Mouse (Mus musculus): Measurements from ENCODE around the gene Dab2ip. TPM values are rescaled to one million over a fixed set of nuclear protein-coding genes. Genes with fewer than 3 reads are reported as not detected.

The Dab2ip gene
- polyA plus RNA-seq, 1 experiment from 2014 or later, result 49.0 TPM

DNA sequence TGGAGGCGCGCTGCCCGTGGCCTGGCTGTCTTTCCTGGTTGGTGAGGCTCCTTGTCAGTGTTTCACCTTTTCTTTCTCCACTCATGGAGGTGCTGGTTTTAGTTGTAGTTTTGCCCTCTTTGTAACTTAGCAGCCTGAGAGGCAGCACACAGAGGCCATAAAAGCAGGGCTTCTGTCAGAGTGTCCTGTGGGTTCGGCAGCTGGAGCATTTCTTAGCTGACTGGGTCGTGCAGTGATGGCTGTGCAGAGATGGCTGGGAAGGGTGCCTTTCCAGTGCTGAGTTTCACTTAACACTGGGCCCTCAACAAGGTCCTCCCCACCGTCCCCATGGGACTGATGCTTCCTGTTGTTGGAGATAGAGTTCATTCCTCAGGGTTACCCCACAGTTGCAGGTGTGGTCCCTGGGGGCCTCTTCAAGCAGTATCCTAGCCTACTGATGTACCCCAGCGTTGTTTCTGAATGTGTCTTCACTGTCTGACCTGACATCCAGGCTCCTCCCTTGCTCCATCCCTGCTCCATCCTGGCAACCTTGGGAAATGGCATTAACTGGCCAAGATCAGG, 179.5 kb downstream of the Dab2ip start:
- H3K4me1 ChIP-seq (ENCODE audit: control insufficient read depth, insufficient read depth, low read length), result peaks cover 9% of the 10 kb centered on the region; the same call in 1 of the 2 replicates
- no peaks in the 10 kb centered on the region for H3K36me3 ChIP-seq (ENCODE audit: control insufficient read depth, insufficient read depth, low read length)
- ATAC-seq (replicated peaks; ENCODE audit: insufficient number of reproducible peaks, low FRiP score, low TSS enrichment), result no peak
- no peaks in the 10 kb centered on the region for H3K27me3 ChIP-seq (ENCODE audit: control insufficient read depth, insufficient read depth, low read length)
- no peak overlapping the region for H3K9ac ChIP-seq (ENCODE audit: low read depth, low read length)
- H3K27ac ChIP-seq (ENCODE audit: low read depth, low read length), result no peak overlapping the region
- no peaks in the 10 kb centered on the region for H3K9me3 ChIP-seq (replicated peaks; ENCODE audit: control insufficient read depth, low read length)
- WGBS (ENCODE audit: insufficient replicate concordance), result 72% methylated on average over 7 of the region's 7 CpGs
- H3K4me3 ChIP-seq (ENCODE audit: low read depth, low read length), result no peak overlapping the region
- no peak overlapping the region for H3K4me2 ChIP-seq

DNA sequence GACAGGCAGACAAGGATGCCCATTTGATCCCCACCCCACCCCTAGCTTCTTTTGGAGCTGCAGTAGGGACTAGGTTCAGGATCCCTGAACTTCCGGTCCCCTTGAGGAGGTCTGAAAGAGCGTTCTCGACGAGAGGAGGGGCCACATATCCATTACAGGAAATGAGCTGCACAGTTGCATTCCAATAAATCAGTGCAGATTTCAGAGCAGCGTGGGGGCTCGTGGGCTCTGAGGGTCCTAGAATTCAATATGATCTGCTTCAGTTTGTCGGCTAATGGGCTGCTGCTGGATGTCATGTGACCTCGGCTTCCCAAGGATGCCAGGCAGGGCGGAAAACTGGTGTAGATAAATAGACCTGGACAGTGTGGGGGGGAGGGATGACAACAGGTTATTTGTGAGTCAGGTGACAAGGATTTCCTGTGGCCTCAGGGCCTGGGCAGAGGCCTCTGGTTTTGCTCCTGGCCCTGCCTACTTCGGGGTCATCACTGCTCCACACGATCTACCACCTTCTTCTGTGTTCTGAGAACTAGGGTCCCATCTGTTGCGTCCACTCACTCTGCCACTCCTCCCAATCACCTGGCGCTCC, 181.7 kb downstream of the Dab2ip start:
- no peak for ATAC-seq (replicated peaks; ENCODE audit: insufficient number of reproducible peaks, low FRiP score, low TSS enrichment)
- Histone ChIP-seq H3K27ac (ENCODE audit: low read depth, low read length) (no peak overlapping the region), H3K4me2 (no peak overlapping the region), H3K36me3 (ENCODE audit: control insufficient read depth, insufficient read depth, low read length) (no peaks in the 10 kb centered on the region), H3K9ac (ENCODE audit: low read depth, low read length) (no peak overlapping the region), H3K4me1 (ENCODE audit: control insufficient read depth, insufficient read depth, low read length) (peaks cover 9% of the 10 kb centered on the region; the same call in 1 of the 2 replicates), H3K4me3 (ENCODE audit: low read depth, low read length) (no peak overlapping the region), H3K27me3 (ENCODE audit: control insufficient read depth, insufficient read depth, low read length) (no peaks in the 10 kb centered on the region), H3K9me3 (replicated peaks; ENCODE audit: control insufficient read depth, low read length) (no peaks in the 10 kb centered on the region)
- WGBS (ENCODE audit: insufficient replicate concordance), result 50% methylated on average over 13 of the region's 13 CpGs

DNA sequence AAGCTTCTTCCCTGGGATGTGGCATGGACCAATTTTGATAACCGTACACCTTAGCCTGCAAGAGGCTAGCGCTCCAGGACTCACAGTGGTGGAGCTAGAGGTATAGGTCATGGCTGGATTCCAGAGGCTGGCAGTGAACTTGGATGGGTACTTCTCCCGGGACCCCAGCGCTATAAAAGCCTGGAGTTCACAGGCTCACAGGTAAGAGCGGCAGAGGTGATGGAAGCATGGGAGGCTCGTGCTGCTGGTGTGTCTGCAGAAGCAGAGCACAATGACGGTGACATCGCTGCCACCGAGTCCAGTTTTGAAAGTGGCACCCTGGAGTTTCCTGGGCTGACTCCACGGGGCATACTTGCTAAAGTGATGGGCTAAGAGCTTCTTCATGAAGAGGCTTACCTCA, 187.8 kb downstream of the Dab2ip start:
- WGBS (ENCODE audit: insufficient replicate concordance), result 76% methylated on average over 10 of the region's 10 CpGs
- no peak for ATAC-seq (replicated peaks; ENCODE audit: insufficient number of reproducible peaks, low FRiP score, low TSS enrichment)
- no peak overlapping the region for H3K4me2 ChIP-seq

DNA sequence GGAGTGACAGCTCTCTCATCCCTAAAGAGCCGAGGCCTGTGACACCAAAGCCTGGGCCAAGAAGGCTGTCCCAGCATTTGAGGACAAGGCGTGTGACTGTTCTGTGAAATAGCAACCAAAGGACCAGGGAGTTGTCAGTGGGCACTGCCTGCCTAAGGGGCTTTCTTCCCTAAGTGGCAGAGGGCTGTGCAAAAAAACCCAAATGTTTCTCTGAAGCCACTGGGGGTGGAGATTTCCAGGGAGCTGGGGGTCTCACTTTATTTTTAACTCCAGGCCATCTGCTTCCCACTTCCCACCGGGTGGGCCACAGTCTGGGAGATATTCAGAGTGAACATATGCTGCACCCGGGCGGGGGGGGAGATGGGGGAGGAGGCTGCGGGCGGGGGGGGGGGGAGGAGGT, 188.6 kb downstream of the Dab2ip start:
- 26% methylated on average over 5 of the region's 7 CpGs for WGBS (ENCODE audit: insufficient replicate concordance)
- Histone ChIP-seq H3K27ac (ENCODE audit: low read depth, low read length) (no peak overlapping the region), H3K4me1 (ENCODE audit: control insufficient read depth, insufficient read depth, low read length) (peaks cover 2% of the 10 kb centered on the region; the same call in 1 of the 2 replicates)

More for the DNA sequence above, 187.8 kb downstream of the Dab2ip start:
- Histone ChIP-seq H3K27ac (ENCODE audit: low read depth, low read length) (no peak overlapping the region), H3K9ac (ENCODE audit: low read depth, low read length) (no peak overlapping the region), H3K27me3 (ENCODE audit: control insufficient read depth, insufficient read depth, low read length) (peaks cover 2% of the 10 kb centered on the region; the same call in 1 of the 2 replicates), H3K4me3 (ENCODE audit: low read depth, low read length) (no peak overlapping the region), H3K36me3 (ENCODE audit: control insufficient read depth, insufficient read depth, low read length) (no peaks in the 10 kb centered on the region), H3K4me1 (ENCODE audit: control insufficient read depth, insufficient read depth, low read length) (peaks cover 2% of the 10 kb centered on the region; the same call in 1 of the 2 replicates), H3K9me3 (replicated peaks; ENCODE audit: control insufficient read depth, low read length) (no peaks in the 10 kb centered on the region)

DNA sequence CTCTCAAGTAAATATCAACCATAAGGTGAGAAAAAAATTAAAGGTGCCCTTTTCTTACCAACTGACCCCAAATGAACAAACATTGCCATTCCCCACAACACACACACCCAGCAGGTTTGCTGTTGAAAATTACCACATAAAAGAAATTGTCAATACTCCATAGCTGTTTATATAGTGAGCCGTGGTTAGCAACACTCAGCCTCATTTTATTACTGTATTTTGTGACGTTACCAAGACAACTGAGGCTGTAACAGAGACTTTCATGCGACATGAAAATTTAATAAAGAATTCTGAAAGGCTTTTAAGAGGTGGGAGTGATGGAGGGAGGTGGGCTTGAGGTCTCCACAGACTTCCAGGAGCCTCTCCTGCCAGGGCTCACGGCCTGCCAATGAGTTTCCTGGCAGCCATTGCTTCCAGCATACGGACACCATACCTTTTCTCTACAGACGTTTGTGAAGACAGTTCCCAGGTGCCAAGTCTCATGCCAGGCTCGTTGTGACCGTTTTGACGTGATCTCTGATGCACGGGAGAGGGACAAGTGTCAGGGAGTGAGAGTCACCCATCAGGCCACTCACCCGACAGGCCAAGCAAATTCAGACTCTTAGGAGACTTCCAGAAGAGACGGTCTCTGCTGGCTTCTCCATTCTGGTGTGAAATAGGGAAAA, 189.4 kb downstream of the Dab2ip start:
- H3K4me2 ChIP-seq, result no peak overlapping the region
- H3K4me3 ChIP-seq (ENCODE audit: low read depth, low read length), result no peak overlapping the region
- WGBS (ENCODE audit: insufficient replicate concordance), result 72% methylated on average over 12 of the region's 12 CpGs

More for the DNA sequence above, 188.6 kb downstream of the Dab2ip start:
- Histone ChIP-seq H3K27me3 (ENCODE audit: control insufficient read depth, insufficient read depth, low read length) (peaks cover 2% of the 10 kb centered on the region; the same call in 1 of the 2 replicates), H3K4me3 (ENCODE audit: low read depth, low read length) (no peak overlapping the region), H3K36me3 (ENCODE audit: control insufficient read depth, insufficient read depth, low read length) (no peaks in the 10 kb centered on the region), H3K9ac (ENCODE audit: low read depth, low read length) (no peak overlapping the region), H3K9me3 (replicated peaks; ENCODE audit: control insufficient read depth, low read length) (no peaks in the 10 kb centered on the region), H3K4me2 (no peak overlapping the region)
- no peak for ATAC-seq (replicated peaks; ENCODE audit: insufficient number of reproducible peaks, low FRiP score, low TSS enrichment)

DNA sequence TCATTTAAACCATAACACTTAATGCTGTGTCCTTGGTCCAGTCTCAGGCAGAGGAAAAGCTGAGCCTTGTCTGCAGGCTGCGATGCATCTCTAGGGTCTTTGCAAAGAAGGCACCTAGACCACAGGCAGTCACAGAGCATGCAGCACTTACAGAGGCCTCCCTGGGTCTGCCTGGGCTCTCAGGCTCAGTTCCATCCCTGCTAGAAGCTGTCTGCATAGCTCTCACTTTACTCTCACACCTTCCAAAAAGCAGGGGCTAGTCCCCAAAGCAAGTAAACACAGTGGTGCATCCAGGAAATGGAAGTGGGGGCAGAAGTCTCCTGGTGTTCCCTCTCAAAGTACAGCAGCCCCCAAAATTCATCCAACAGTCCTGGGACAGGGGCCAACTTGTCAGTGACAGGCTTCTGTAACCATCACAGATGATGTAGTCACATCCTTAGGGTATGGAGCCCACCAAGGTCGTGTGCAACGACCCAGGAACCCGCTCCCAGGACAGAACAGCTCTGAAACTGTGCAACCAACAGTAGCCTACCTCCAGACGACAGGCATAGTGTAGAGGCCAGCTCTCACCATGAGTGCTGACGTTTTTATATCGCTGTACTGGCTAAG, 192.6 kb downstream of the Dab2ip start:
- Histone ChIP-seq H3K4me3 (ENCODE audit: low read depth, low read length) (no peak overlapping the region), H3K4me2 (no peak overlapping the region), H3K27ac (ENCODE audit: low read depth, low read length) (no peak overlapping the region), H3K36me3 (ENCODE audit: control insufficient read depth, insufficient read depth, low read length) (no peaks in the 10 kb centered on the region), H3K27me3 (ENCODE audit: control insufficient read depth, insufficient read depth, low read length) (peaks cover 2% of the 10 kb centered on the region; the same call in 1 of the 2 replicates), H3K4me1 (ENCODE audit: control insufficient read depth, insufficient read depth, low read length) (peaks cover 2% of the 10 kb centered on the region; the same call in 1 of the 2 replicates), H3K9ac (ENCODE audit: low read depth, low read length) (no peak overlapping the region), H3K9me3 (replicated peaks; ENCODE audit: control insufficient read depth, low read length) (no peaks in the 10 kb centered on the region)
- WGBS (ENCODE audit: insufficient replicate concordance), result 60% methylated on average over 7 of the region's 7 CpGs
- no peak for ATAC-seq (replicated peaks; ENCODE audit: insufficient number of reproducible peaks, low FRiP score, low TSS enrichment)

More for the DNA sequence above, 189.4 kb downstream of the Dab2ip start:
- no peak overlapping the region for H3K9ac ChIP-seq (ENCODE audit: low read depth, low read length)
- peaks cover 2% of the 10 kb centered on the region; the same call in 1 of the 2 replicates for H3K27me3 ChIP-seq (ENCODE audit: control insufficient read depth, insufficient read depth, low read length)
- no peak for ATAC-seq (replicated peaks; ENCODE audit: insufficient number of reproducible peaks, low FRiP score, low TSS enrichment)
- peaks cover 2% of the 10 kb centered on the region; the same call in 1 of the 2 replicates for H3K4me1 ChIP-seq (ENCODE audit: control insufficient read depth, insufficient read depth, low read length)
- no peak overlapping the region for H3K27ac ChIP-seq (ENCODE audit: low read depth, low read length)
- H3K36me3 ChIP-seq (ENCODE audit: control insufficient read depth, insufficient read depth, low read length), result no peaks in the 10 kb centered on the region
- no peaks in the 10 kb centered on the region for H3K9me3 ChIP-seq (replicated peaks; ENCODE audit: control insufficient read depth, low read length)

DNA sequence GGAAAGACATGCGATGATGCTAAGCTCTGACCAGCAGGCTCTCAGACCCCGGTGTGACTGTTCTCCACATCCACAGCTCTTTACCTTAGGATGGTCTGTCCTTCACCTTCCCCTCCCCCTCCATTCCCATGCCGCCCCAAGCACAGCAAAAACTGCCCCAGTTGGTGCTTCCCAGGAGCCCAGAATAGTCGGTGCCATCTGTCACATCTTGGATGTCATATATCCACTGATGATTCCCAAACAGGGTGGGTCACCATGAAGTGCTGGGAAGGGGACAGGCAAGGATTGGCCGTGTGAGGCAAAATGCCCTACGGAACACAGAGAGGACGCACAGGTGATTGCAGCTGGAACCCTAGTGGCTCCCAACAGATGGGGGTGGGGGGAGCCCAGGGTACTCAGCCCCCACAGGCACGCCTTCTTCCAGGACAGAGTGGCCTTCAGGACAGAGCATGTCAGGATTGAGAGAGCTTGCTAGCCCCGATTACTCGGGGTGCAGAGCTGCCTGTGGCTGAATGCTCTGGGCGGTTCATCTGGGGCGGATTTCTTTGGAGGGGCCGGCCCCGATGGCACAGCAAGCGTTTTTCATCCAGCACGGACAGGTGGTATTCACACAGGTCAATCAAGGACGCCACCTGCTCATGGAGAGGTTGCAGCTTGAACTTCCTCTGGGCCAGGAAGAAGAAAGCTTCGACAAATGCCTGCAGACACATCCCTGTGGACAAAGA, 193.9 kb downstream of the Dab2ip start:
- Histone ChIP-seq H3K9me3 (replicated peaks; ENCODE audit: control insufficient read depth, low read length) (no peaks in the 10 kb centered on the region), H3K27me3 (ENCODE audit: control insufficient read depth, insufficient read depth, low read length) (no peaks in the 10 kb centered on the region; the same call in 1 of the 2 replicates), H3K4me2 (no peak overlapping the region), H3K4me1 (ENCODE audit: control insufficient read depth, insufficient read depth, low read length) (peaks cover 2% of the 10 kb centered on the region; the same call in 1 of the 2 replicates), H3K4me3 (ENCODE audit: low read depth, low read length) (no peak overlapping the region), H3K36me3 (ENCODE audit: control insufficient read depth, insufficient read depth, low read length) (no peaks in the 10 kb centered on the region), H3K9ac (ENCODE audit: low read depth, low read length) (no peak overlapping the region), H3K27ac (ENCODE audit: low read depth, low read length) (no peak overlapping the region)
- WGBS (ENCODE audit: insufficient replicate concordance), result 80% methylated on average over 18 of the region's 18 CpGs
- no peak for ATAC-seq (replicated peaks; ENCODE audit: insufficient number of reproducible peaks, low FRiP score, low TSS enrichment)

DNA sequence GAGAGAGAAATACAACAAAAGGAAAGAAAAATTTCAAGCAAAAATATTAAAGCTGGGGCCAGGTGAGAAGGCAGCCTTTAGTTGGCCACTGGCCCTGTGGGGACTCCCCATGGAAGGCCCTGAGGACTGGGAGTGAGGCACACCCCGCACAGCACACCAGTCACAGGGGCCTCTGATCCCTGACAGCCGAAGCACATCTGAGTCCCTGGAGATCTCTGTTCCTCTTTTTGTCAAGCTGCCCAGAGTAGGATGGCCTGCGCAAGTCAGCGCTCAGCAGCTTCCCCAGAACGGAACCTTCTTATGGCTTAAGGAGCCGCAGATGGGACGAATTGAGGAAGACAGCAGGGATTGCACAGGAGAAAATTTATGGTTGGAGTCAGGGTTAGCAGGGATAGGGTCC, 198.4 kb downstream of the Dab2ip start:
- Histone ChIP-seq H3K9ac (ENCODE audit: low read depth, low read length) (no peak overlapping the region), H3K27ac (ENCODE audit: low read depth, low read length) (no peak overlapping the region), H3K4me1 (ENCODE audit: control insufficient read depth, insufficient read depth, low read length) (0 out of 2 replicates have a peak, but pooled peaks cover 3% of the 10 kb centered on the region), H3K9me3 (replicated peaks; ENCODE audit: control insufficient read depth, low read length) (no peaks in the 10 kb centered on the region), H3K36me3 (ENCODE audit: control insufficient read depth, insufficient read depth, low read length) (no peaks in the 10 kb centered on the region), H3K27me3 (ENCODE audit: control insufficient read depth, insufficient read depth, low read length) (no peaks in the 10 kb centered on the region), H3K4me3 (ENCODE audit: low read depth, low read length) (no peak overlapping the region), H3K4me2 (no peak overlapping the region)
- 83% methylated on average over 7 of the region's 7 CpGs for WGBS (ENCODE audit: insufficient replicate concordance)
- no peak for ATAC-seq (replicated peaks; ENCODE audit: insufficient number of reproducible peaks, low FRiP score, low TSS enrichment)

Measured in heart, embryonic 11.5 days (tissue).